Mouse (Mus musculus): ENCODE measurements around the gene Pdcd2l.

The Pdcd2l gene

DNA sequence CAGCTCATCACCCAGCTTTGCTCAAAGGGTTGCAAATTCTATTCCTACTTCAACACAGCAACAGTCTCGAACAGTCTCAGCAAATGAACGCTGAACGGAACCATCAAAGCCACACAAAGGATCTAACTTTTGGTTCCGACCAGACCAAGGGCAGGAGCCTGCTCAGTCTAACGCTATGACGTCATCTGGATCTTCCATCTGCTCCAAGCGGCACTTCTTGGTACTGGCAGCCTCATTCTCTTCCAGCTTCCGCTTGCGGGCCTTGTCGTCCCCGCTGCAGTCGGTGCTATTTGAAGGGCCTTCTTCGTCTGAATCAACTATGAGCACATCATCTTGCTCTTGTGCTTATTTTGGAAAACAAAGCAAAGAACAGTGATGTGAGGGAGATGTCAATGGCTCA is 55.3 kb downstream of the Pdcd2l start:
- no peak for DNase-seq (ENCODE audit: low read depth, low spot score)

DNA sequence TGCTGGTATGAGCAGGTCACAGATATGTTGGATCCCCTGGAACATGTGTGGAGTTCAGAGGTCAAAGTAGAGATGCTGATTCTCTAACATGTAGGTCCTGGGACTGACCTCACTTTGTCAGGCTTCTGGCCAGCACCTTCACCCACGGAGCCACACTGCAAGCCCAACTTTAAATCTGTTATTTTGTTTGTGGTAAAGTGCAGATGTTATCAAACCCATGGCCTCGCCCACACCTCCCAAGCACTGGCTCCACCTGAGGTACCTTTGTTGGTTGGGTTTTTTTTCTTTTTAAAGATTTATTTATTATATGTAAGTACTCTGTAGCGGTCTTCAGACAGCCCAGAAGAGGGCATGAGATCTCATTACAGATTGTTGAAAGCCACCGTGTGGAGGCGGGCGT is 57.0 kb downstream of the Pdcd2l start:
- no peak for DNase-seq (ENCODE audit: low read depth, low spot score)

Data from A20 (cell line).